Mouse (Mus musculus) liver, embryonic 14.5 days (tissue): ENCODE measurements around the gene Fgr.

ENCODE experiments used
- CTCF ChIP-seq: IDR thresholded peaks from 2 replicates; pipeline ENCODE4 v1.5.1; 2016; ENCODE audit warnings: antibody characterized with exemption, low read depth, control low read depth
- EP300 ChIP-seq: IDR thresholded peaks from 2 replicates; pipeline ENCODE4 v1.6.1; 2016; ENCODE audit warnings: antibody characterized with exemption, low read depth

- no peak for TF ChIP-seq CTCF
- TF ChIP-seq EP300, result no peak
Measured at GRCm38 (mm10) chr4:132968105-132968938, 5.6 kb upstream of the Fgr start.
